Comparison of ENCODE assay signal across 21 mouse cellular contexts in the genomic region with DNA sequence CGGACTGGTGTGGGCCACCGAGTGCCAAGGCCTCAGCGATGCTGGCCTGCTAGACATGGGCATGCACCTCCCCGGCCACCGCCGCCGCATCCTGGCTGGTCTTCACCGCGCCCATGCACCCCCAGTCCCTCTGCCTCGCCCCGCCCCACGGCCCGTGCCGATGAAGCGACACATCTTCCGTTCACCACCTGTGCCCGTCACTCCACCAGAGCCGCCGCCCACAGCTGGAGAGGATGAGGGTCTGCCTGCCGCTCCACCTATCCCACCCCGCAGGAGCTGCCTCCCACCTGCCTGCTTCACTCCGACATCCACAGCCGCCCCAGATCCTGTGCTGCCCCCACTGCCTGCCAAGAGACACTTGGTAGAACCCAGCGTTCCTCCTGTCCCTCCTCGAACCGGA. TPM values are rescaled to one million over a fixed set of nuclear protein-coding genes. Genes with fewer than 3 reads are reported as not detected.
DNase-seq lines count a peak whose midpoint lies in the region; ATAC-seq and TF ChIP-seq lines count a peak whose summit lies in the region.
"Had no signal": no experiment of that assay in that cellular context is flagged by ENCODE, and none has a peak within 500 bp of the region (broad histone marks: within the 10 kb centered on the region; RNA-seq: fewer than 3 reads in every experiment).

No protein-coding gene starts in this region.

- no peak overlapping the region for H3K4me2 ChIP-seq in limb, embryonic 13.5 days (replicated peaks)
- H3K4me2 ChIP-seq in hindbrain, embryonic 16.5 days (ENCODE audit: low read length) = no peak overlapping the region
- H3K4me2 ChIP-seq: embryonic facial prominence, embryonic 12.5 days; hindbrain, embryonic 15.5 days; lung, embryonic 15.5 days had no signal

- H3K4me3 ChIP-seq in limb, embryonic 13.5 days = no peak overlapping the region
- H3K4me3 ChIP-seq in limb, embryonic 10.5 days = no peak overlapping the region
- H3K4me3 ChIP-seq in E14TG2a.4 (replicated peaks; ENCODE audit: low read length) = peak overlapping the region; percentile 74
- H3K4me3 ChIP-seq in hindbrain, embryonic 16.5 days (ENCODE audit: low read length) = no peak overlapping the region
- H3K4me3 ChIP-seq: embryonic facial prominence, embryonic 12.5 days; hindbrain, embryonic 15.5 days; layer of hippocampus, adult 2 months; lung, embryonic 15.5 days had no signal

- no peaks in the 10 kb centered on the region for H3K9me3 ChIP-seq in limb, embryonic 13.5 days
- no peaks in the 10 kb centered on the region for H3K9me3 ChIP-seq in limb, embryonic 10.5 days (replicated peaks)
- no peaks in the 10 kb centered on the region for H3K9me3 ChIP-seq in E14TG2a.4 (ENCODE audit: low read length)
- H3K9me3 ChIP-seq in hindbrain, embryonic 16.5 days (ENCODE audit: control insufficient read depth, low read length) = no peaks in the 10 kb centered on the region
- H3K9me3 ChIP-seq: embryonic facial prominence, embryonic 12.5 days; hindbrain, embryonic 15.5 days; lung, embryonic 15.5 days had no signal

- 70% methylated on average over 26 of the region's 26 CpGs for WGBS in limb, embryonic 13.5 days
- WGBS in limb, embryonic 10.5 days = 77% methylated on average over 26 of the region's 26 CpGs
- WGBS in hindbrain, embryonic 16.5 days = 85% methylated on average over 19 of the region's 26 CpGs

- no peaks in the 10 kb centered on the region for H3K36me3 ChIP-seq in limb, embryonic 13.5 days
- no peaks in the 10 kb centered on the region for H3K36me3 ChIP-seq in limb, embryonic 10.5 days
- H3K36me3 ChIP-seq in E14TG2a.4 (ENCODE audit: insufficient read depth, low read length) = peaks cover 19% of the 10 kb centered on the region
- H3K36me3 ChIP-seq in hindbrain, embryonic 16.5 days (ENCODE audit: control insufficient read depth, insufficient read depth, low read length) = no peaks in the 10 kb centered on the region
- H3K36me3 ChIP-seq: embryonic facial prominence, embryonic 12.5 days; hindbrain, embryonic 15.5 days; lung, embryonic 15.5 days had no signal

- 0 out of 2 replicates have a peak overlapping the region, but pooled peaks have one; percentile 8 for H3K9ac ChIP-seq in limb, embryonic 13.5 days
- H3K9ac ChIP-seq in hindbrain, embryonic 16.5 days (ENCODE audit: low read depth, low read length) = no peak overlapping the region
- H3K9ac ChIP-seq: embryonic facial prominence, embryonic 12.5 days; hindbrain, embryonic 15.5 days; liver, embryonic 14.5 days; lung, embryonic 15.5 days had no signal

- intact Hi-C loops in gastrocnemius, postnatal 14 days (cut with DNase I; ENCODE audit: low total_unique reads) = loop anchor here (2.0 kb wide), 1 partner anchor 60 kb away; no protein-coding TSS in a partner anchor

- H3K4me1 ChIP-seq in limb, embryonic 13.5 days = peaks cover 22% of the 10 kb centered on the region
- H3K4me1 ChIP-seq in limb, embryonic 10.5 days = peaks cover 19% of the 10 kb centered on the region
- H3K4me1 ChIP-seq in E14TG2a.4 (replicated peaks; ENCODE audit: low read depth, low read length) = peaks cover 46% of the 10 kb centered on the region
- H3K4me1 ChIP-seq in hindbrain, embryonic 16.5 days (ENCODE audit: control insufficient read depth, insufficient read depth, low read depth, low read length) = peaks cover 5% of the 10 kb centered on the region

- no peak overlapping the region for H3K27ac ChIP-seq in limb, embryonic 13.5 days
- no peak overlapping the region for H3K27ac ChIP-seq in limb, embryonic 10.5 days
- H3K27ac ChIP-seq in hindbrain, embryonic 16.5 days (ENCODE audit: low read depth, low read length) = no peak overlapping the region
- H3K27ac ChIP-seq: embryonic facial prominence, embryonic 12.5 days; hindbrain, embryonic 15.5 days; kidney, postnatal 0 days; layer of hippocampus, adult 2 months; liver, embryonic 14.5 days; lung, embryonic 15.5 days; macrophage had no signal

- 0 out of 2 replicates have a peak, but pooled peaks have one; percentile 16 for ATAC-seq in limb, embryonic 13.5 days (ENCODE audit: low FRiP score, low read depth)
- ATAC-seq in hindbrain, embryonic 16.5 days = 0 out of 2 replicates have a peak, but pooled peaks have one; percentile 38
- no peak for ATAC-seq in megakaryocyte-erythroid progenitor cell, adult 5-6 weeks (replicated peaks; ENCODE audit: low FRiP score, low TSS enrichment, poor library complexity, severe bottlenecking)
- ATAC-seq: forebrain, embryonic 16.5 days had no signal

- peak; percentile 40 for DNase-seq in cerebellum, adult 9-11 months
- no peak for DNase-seq in cerebellum, adult 8-10 months
- no peak for DNase-seq in limb, embryonic 10.5 days (ENCODE audit: low spot score)
- no peak for DNase-seq in gastrocnemius, postnatal 14 days
- DNase-seq: adrenal gland, adult 8-10 months; gastrocnemius, postnatal 36 days; kidney, adult 11 months; right cerebral cortex, postnatal 14 days had no signal

- no peaks in the 10 kb centered on the region for H3K27me3 ChIP-seq in limb, embryonic 13.5 days
- no peaks in the 10 kb centered on the region for H3K27me3 ChIP-seq in limb, embryonic 10.5 days (ENCODE audit: low read depth, poor library complexity, severe bottlenecking)
- H3K27me3 ChIP-seq in E14TG2a.4 (ENCODE audit: insufficient read depth, low read length) = 0 out of 2 replicates have a peak, but pooled peaks cover 11% of the 10 kb centered on the region
- H3K27me3 ChIP-seq in hindbrain, embryonic 16.5 days (replicated peaks; ENCODE audit: control insufficient read depth, insufficient read depth, low read length) = no peaks in the 10 kb centered on the region
- H3K27me3 ChIP-seq: embryonic facial prominence, embryonic 12.5 days; hindbrain, embryonic 15.5 days; lung, embryonic 15.5 days had no signal

- TF ChIP-seq CTCF in E14TG2a.4 (conservative IDR thresholded peaks at IDR 0.05; ENCODE audit: low read length) = no peak

RNA-seq across cellular contexts. Expression of gene Arap1, which starts 25.2 kb away (rescaled TPM):
- 41.5 and 45.6 TPM in 2 replicates for polyA plus RNA-seq in limb, embryonic 13.5 days (2015; fragmentation: Nextera tagmentation; extraction: Ambion mirVana)
- 13.1 and 20.5 TPM in 2 replicates for polyA plus RNA-seq in limb, embryonic 10.5 days (2016; fragmentation: Nextera tagmentation; extraction: Ambion mirVana)
- polyA plus RNA-seq in hindbrain, embryonic 16.5 days (2015; fragmentation: Nextera tagmentation; extraction: Ambion mirVana) = 12.8 and 13.8 TPM in 2 replicates
- total RNA-seq in gastrocnemius, postnatal 14 days (2021) = 10 to 100 TPM; 19.5 to 21.0 TPM
- 68.9 and 88.4 TPM in 2 replicates for total RNA-seq in megakaryocyte-erythroid progenitor cell, adult 5-6 weeks (2014; fragmentation: Nextera tagmentation)
- total RNA-seq in megakaryocyte-erythroid progenitor cell, adult 5-6 weeks (2017) = 20.1 and 31.0 TPM in 2 replicates

RNA-seq across cellular contexts. Expression of gene Gm45837, which starts 37.6 kb away (rescaled TPM):
- 3.2 and 8.0 TPM in 2 replicates for polyA plus RNA-seq in limb, embryonic 13.5 days (2015; fragmentation: Nextera tagmentation; extraction: Ambion mirVana)
- 0.06 TPM in 1 of 2 replicates, not detected in the other for polyA plus RNA-seq in limb, embryonic 10.5 days (2016; fragmentation: Nextera tagmentation; extraction: Ambion mirVana)
- polyA plus RNA-seq in hindbrain, embryonic 16.5 days (2015; fragmentation: Nextera tagmentation; extraction: Ambion mirVana) = 0.61 TPM in 1 of 2 replicates, not detected in the other
- total RNA-seq in gastrocnemius, postnatal 14 days (2021) = 1 to 10 TPM; 2.3 to 6.4 TPM
- total RNA-seq in megakaryocyte-erythroid progenitor cell, adult 5-6 weeks (2014; fragmentation: Nextera tagmentation) = not detected in 2 replicates
- total RNA-seq in megakaryocyte-erythroid progenitor cell, adult 5-6 weeks (2017) = not detected in 2 replicates
- polyA plus RNA-seq: embryonic facial prominence, embryonic 12.5 days; forebrain, embryonic 16.5 days; hindbrain, embryonic 15.5 days; liver, embryonic 14.5 days; macrophage; spleen, adult 2 months had no signal

RNA-seq across cellular contexts. Expression of gene Pde2a, which starts 48.4 kb away (rescaled TPM):
- polyA plus RNA-seq in limb, embryonic 13.5 days (2015; fragmentation: Nextera tagmentation; extraction: Ambion mirVana) = 4.6 and 10.4 TPM in 2 replicates
- 9.2 and 9.3 TPM in 2 replicates for polyA plus RNA-seq in limb, embryonic 10.5 days (2016; fragmentation: Nextera tagmentation; extraction: Ambion mirVana)
- polyA plus RNA-seq in hindbrain, embryonic 16.5 days (2015; fragmentation: Nextera tagmentation; extraction: Ambion mirVana) = 33.5 and 41.6 TPM in 2 replicates
- total RNA-seq in gastrocnemius, postnatal 14 days (2021) = 10 to 100 TPM; 35.1 to 37.3 TPM
- total RNA-seq in megakaryocyte-erythroid progenitor cell, adult 5-6 weeks (2014; fragmentation: Nextera tagmentation) = 4.7 and 19.4 TPM in 2 replicates
- 4.5 and 6.0 TPM in 2 replicates for total RNA-seq in megakaryocyte-erythroid progenitor cell, adult 5-6 weeks (2017)

RNA-seq across cellular contexts. Expression of gene Stard10, which starts 56.2 kb away (rescaled TPM):
- 19.9 and 22.3 TPM in 2 replicates for polyA plus RNA-seq in limb, embryonic 13.5 days (2015; fragmentation: Nextera tagmentation; extraction: Ambion mirVana)
- 10.1 and 11.7 TPM in 2 replicates for polyA plus RNA-seq in limb, embryonic 10.5 days (2016; fragmentation: Nextera tagmentation; extraction: Ambion mirVana)
- polyA plus RNA-seq in hindbrain, embryonic 16.5 days (2015; fragmentation: Nextera tagmentation; extraction: Ambion mirVana) = 11.9 and 13.8 TPM in 2 replicates
- 10 to 100 TPM; 19.1 to 19.9 TPM for total RNA-seq in gastrocnemius, postnatal 14 days (2021)
- 257 and 310 TPM in 2 replicates for total RNA-seq in megakaryocyte-erythroid progenitor cell, adult 5-6 weeks (2014; fragmentation: Nextera tagmentation)
- total RNA-seq in megakaryocyte-erythroid progenitor cell, adult 5-6 weeks (2017) = 103 and 198 TPM in 2 replicates
